Comparison of ENCODE assay signal across 7 mouse cellular contexts in the genomic region with DNA sequence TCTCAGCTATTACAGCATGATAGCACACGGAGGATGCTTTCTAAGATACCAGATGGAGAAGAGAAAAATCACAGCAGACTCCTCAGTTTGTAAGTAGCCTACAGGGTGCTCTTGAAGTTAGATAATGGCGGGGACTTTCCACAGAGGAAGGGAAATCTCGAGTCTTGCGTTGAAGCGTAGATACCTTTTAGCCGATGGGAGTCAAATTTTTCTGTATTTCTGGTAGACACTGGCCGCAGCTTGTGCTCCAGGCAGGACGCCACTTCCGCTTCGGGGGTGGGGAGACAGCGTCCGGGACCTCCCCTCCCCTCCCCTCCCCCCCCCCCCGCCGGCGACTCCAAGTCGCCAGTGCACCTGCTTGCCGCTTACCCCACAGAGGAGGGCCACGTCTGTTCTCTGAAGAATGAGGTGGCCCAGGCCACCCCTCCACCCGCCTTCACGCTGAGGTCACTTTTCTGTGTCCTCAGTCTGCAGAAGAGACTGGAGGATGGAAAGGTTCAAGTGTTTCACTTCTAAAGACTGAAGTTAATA. TPM values are rescaled to one million over a fixed set of nuclear protein-coding genes. Genes with fewer than 3 reads are reported as not detected.
DNase-seq lines count a peak whose midpoint lies in the region; ATAC-seq and TF ChIP-seq lines count a peak whose summit lies in the region.

TSS of gene Eef1a1 (minus strand) at position 262 of the 531 bp plus-strand sequence.

- no peaks in the 10 kb centered on the region for H3K27me3 ChIP-seq in hindbrain, embryonic 13.5 days
- no peaks in the 10 kb centered on the region for H3K27me3 ChIP-seq in small intestine, adult 2 months (ENCODE audit: control insufficient read depth, insufficient read depth, low read length)

- TF ChIP-seq POLR2A in small intestine, adult 2 months (IDR thresholded peaks at IDR 0.05; ENCODE audit: low read depth, low read length) = no peak

- WGBS in hindbrain, embryonic 13.5 days = 6% methylated on average over 12 of the region's 20 CpGs
- 2% methylated on average over 20 of the region's 20 CpGs for WGBS in small intestine, adult 2 months

- no peak for TF ChIP-seq CTCF in left cerebral cortex, adult 2 months (IDR thresholded peaks at IDR 0.05)
- no peak for TF ChIP-seq CTCF in small intestine, adult 2 months (IDR thresholded peaks at IDR 0.05; ENCODE audit: extremely low read depth, insufficient read length, insufficient replicate concordance, low read depth, low read length)

- DNase-seq in R1 (ENCODE audit: low read depth, low spot score) = peak; percentile 80
- DNase-seq in cerebellum, adult 8-10 months = peak; percentile 45
- DNase-seq in gastrocnemius, adult 18-20 months (ENCODE audit: low spot score) = peak; percentile 47
- peak in 1 of 2 experiments; percentile 36 for DNase-seq in left cerebral cortex, adult 2 months (ENCODE audit: extremely low spot score in 1 of 2, low spot score in 2 of 2)
- peak; percentile 68 to 73 for DNase-seq in lung, postnatal 4 days

- peak within 1 kb of the TSS; percentile 40 for H3K4me3 ChIP-seq in hindbrain, embryonic 13.5 days
- peak within 1 kb of the TSS; percentile 61 for H3K4me3 ChIP-seq in left cerebral cortex, adult 2 months
- H3K4me3 ChIP-seq in small intestine, adult 2 months (ENCODE audit: low read depth, low read length) = peak within 1 kb of the TSS; percentile 50

- no peaks in the 10 kb centered on the region for H3K36me3 ChIP-seq in hindbrain, embryonic 13.5 days
- no peaks in the 10 kb centered on the region for H3K36me3 ChIP-seq in small intestine, adult 2 months (ENCODE audit: control insufficient read depth, insufficient read depth, low read length)

- peak; percentile 41; the same call in 1 of the 2 replicates for ATAC-seq in hindbrain, embryonic 13.5 days (ENCODE audit: low FRiP score)

- H3K4me1 ChIP-seq in hindbrain, embryonic 13.5 days (replicated peaks) = peaks cover 8% of the 10 kb centered on the region
- H3K4me1 ChIP-seq in small intestine, adult 2 months (ENCODE audit: control insufficient read depth, insufficient read depth, insufficient read length, low read length) = peaks cover 8% of the 10 kb centered on the region; the same call in 1 of the 2 replicates

- intact Hi-C loops in left cerebral cortex, adult 2 months (cut with DNase I) = no loop called here

- no peaks in the 10 kb centered on the region for H3K9me3 ChIP-seq in hindbrain, embryonic 13.5 days

- H3K27ac ChIP-seq in hindbrain, embryonic 13.5 days = peak within 1 kb of the TSS; percentile 73
- peak within 1 kb of the TSS; percentile 62 for H3K27ac ChIP-seq in left cerebral cortex, adult 2 months
- H3K27ac ChIP-seq in small intestine, adult 2 months (ENCODE audit: insufficient read depth, low read depth, low read length) = peak within 1 kb of the TSS; percentile 75

- H3K9ac ChIP-seq in hindbrain, embryonic 13.5 days = peak within 1 kb of the TSS; percentile 70

- peak within 1 kb of the TSS; percentile 67 for H3K4me2 ChIP-seq in hindbrain, embryonic 13.5 days

RNA-seq across cellular contexts. Expression of gene Eef1a1, which starts in this region (rescaled TPM):
- total RNA-seq in gastrocnemius, adult 18-20 months (2021) = 100 to 1,000 TPM; 424 to 467 TPM
- 3,538 and 3,562 TPM in 2 replicates for polyA plus RNA-seq in hindbrain, embryonic 13.5 days (2015; fragmentation: Nextera tagmentation; extraction: Ambion mirVana)
- total RNA-seq in left cerebral cortex, adult 2 months (2021) = 1,000 to 10,000 TPM; 2,077 to 2,174 TPM
- 1,017 and 1,625 TPM in 2 replicates for polyA plus RNA-seq in small intestine, adult 2 months (2012; rRNA removed)

Comparison
In these comparisons a context has a peak if more than half of its experiments do, and no peak if none do; other contexts are left out.
1. RNA of gene Eef1a1 (total RNA-seq): 2,077 to 2,174 TPM in left cerebral cortex, adult 2 months; 424 to 467 TPM in gastrocnemius, adult 18-20 months; every median in the first group is over 4 times any median in the second.
2. Peak in every context shown above with its lines, with median percentiles within 50 percentile points of each other: H3K27ac ChIP-seq and H3K4me3 ChIP-seq.